Mouse (Mus musculus): ENCODE results near the gene Ctf1. TPM values are rescaled to one million over a fixed set of nuclear protein-coding genes. Genes with fewer than 3 reads are reported as not detected.

The Ctf1 gene
- polyA plus RNA-seq (2011; ENCODE audit: insufficient read depth, insufficient read length, low replicate concordance, missing spikeins) = not detected in 2 replicates

DNA sequence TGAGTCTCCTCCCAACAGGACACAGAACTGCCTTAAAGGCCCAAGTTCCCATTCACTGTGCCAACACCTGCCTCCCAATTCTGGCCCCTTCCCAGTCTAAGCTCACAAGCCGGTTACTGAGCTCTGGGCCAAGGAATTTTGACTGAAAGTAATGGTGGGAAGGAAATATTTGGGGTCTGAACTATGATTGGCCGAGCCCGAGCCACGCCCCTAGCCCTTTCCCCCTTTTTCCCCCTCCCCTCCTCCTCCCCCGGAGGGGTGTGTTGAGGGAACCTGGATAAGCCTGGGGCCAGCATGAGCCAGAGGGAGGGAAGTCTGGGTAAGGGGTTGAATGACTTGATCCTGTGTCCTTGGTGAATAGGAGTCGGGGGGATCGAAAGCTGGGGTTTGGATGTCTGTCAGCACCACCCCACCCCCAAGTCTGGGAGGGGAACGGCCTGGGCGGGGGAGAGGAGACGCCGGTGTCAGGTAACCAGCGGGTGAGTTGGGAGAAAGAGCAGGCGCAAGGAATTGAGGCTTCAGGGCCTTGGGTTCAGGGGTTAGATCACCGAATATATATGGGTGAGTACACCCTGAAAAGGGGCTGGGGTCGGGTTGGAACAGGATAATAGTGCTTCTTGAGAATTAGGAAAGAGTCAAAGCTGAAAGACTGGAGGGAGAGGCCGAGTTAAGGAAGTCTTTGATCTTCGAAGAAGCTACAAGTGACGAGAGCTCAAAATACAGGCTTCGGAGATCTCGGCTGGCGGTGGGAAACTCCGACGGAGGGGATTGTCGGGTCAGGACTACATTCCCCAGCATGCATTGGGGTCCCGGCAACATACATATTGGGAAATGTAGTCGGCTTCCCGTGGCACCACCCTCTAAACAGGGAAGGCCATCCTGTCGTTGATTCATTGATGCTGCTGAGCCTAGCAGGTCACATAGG is at the start of gene Ctf1:
Gene Ctf1, plus strand, starts transcription at position 276 of the 925 bp plus-strand sequence.
- WGBS = 8% methylated on average over 28 of the region's 28 CpGs
- TF ChIP-seq POLR2A (IDR thresholded peaks at IDR 0.05; ENCODE audit: borderline replicate concordance, control insufficient read depth, low read depth, low read length) (no peak), CTCF (IDR thresholded peaks at IDR 0.05; ENCODE audit: control insufficient read depth, insufficient read depth, low read length) (no peak)
- Histone ChIP-seq H3K27ac (ENCODE audit: control insufficient read depth, insufficient read depth, low read depth, low read length, poor library complexity) (no peak within 1 kb of the TSS), H3K4me3 (replicated peaks; ENCODE audit: control insufficient read depth, low read depth, low read length) (no peak within 1 kb of the TSS), H3K4me1 (ENCODE audit: control insufficient read depth, insufficient read depth, low read length) (no peaks in the 10 kb centered on the region; the same call in none of the 2 replicates)

DNA sequence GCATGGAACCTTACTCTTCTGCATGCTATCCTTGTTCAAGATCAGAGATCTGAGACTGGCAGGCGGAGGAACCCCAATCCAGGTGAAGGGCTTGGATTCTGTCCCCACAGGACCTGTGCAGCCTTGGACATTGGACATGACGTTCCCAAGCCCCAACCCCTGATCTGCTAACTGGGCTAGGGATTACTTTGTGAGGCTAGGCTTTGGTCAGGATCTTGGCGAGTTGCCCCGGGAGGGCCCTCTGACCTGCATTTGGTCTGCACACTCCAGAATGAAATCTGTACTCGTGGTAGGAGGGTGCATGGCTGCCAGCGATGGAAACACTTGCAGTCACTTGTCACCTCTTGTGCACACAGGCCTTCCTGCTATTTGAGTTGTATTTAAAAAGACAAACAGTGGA is 49.6 kb upstream of the Ctf1 start:
- no peaks in the 10 kb centered on the region for H3K4me1 ChIP-seq (ENCODE audit: control insufficient read depth, insufficient read depth, low read length)
- TF ChIP-seq CTCF (IDR thresholded peaks at IDR 0.05; ENCODE audit: control insufficient read depth, insufficient read depth, low read length) = no peak
- no peak for TF ChIP-seq POLR2A (IDR thresholded peaks at IDR 0.05; ENCODE audit: borderline replicate concordance, control insufficient read depth, low read depth, low read length)
- WGBS = 84% methylated on average over 6 of the region's 6 CpGs
- H3K4me3 ChIP-seq (replicated peaks; ENCODE audit: control insufficient read depth, low read depth, low read length) = no peak overlapping the region
- H3K27ac ChIP-seq (ENCODE audit: control insufficient read depth, insufficient read depth, low read depth, low read length, poor library complexity) = no peak overlapping the region

DNA sequence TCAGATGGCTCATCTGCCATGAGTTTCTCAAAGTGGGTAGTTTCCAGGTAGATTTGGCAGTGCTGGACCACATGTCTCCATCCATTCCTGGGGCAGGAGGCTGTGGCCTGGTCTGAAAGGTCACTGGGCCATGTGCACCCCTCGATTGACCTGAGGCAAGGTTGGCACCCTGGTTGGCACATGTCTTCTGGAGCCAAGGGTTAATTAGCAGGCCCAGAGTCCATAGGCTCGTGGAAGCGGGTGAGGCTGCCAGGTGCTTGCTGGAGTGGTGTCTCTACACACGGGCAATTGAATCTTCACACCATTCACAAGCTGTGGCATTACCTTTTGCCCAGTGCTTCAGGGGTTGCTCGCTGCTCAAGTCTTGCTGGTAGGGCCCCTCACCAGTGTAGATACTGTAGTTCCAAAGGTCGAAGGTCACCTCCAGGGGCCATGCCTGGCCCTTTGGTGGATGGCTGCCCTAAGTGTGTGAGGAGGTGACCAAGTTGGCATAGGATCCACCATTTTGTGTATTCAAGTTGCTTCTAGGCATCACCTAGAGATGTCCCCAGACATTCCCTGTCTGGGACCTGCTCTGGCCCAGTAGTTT is 46.4 kb upstream of the Ctf1 start:
- Histone ChIP-seq H3K27ac (ENCODE audit: control insufficient read depth, insufficient read depth, low read depth, low read length, poor library complexity) (no peak overlapping the region), H3K4me3 (replicated peaks; ENCODE audit: control insufficient read depth, low read depth, low read length) (no peak overlapping the region), H3K4me1 (ENCODE audit: control insufficient read depth, insufficient read depth, low read length) (no peaks in the 10 kb centered on the region)
- 78% methylated on average over 6 of the region's 6 CpGs for WGBS
- TF ChIP-seq POLR2A (IDR thresholded peaks at IDR 0.05; ENCODE audit: borderline replicate concordance, control insufficient read depth, low read depth, low read length) = no peak
- TF ChIP-seq CTCF (IDR thresholded peaks at IDR 0.05; ENCODE audit: control insufficient read depth, insufficient read depth, low read length) = no peak

DNA sequence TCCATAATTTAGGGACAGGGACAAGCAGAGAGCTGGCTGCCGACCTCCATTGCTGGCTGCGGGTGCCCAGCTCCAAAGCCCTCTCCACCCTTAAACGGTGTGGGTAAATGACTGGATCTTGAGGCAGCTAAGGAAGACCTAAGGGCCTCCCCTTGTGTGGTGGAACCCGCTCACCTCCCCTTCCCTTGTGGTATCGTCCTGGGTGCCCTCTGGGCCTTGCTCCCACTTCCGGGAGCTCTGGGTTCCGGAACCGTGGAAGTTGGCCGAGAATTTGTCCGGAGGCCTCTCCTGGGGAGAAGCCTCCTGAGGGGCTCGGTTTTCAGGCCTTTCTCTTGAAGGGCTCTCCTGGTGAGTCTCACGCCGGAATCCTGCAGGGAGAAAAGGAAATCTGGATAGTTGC is 45.9 kb upstream of the Ctf1 start:
- H3K4me1 ChIP-seq (ENCODE audit: control insufficient read depth, insufficient read depth, low read length) = no peaks in the 10 kb centered on the region
- no peak overlapping the region for H3K4me3 ChIP-seq (replicated peaks; ENCODE audit: control insufficient read depth, low read depth, low read length)
- H3K27ac ChIP-seq (ENCODE audit: control insufficient read depth, insufficient read depth, low read depth, low read length, poor library complexity) = no peak overlapping the region
- 87% methylated on average over 13 of the region's 13 CpGs for WGBS
- no peak for TF ChIP-seq CTCF (IDR thresholded peaks at IDR 0.05; ENCODE audit: control insufficient read depth, insufficient read depth, low read length)
- no peak for TF ChIP-seq POLR2A (IDR thresholded peaks at IDR 0.05; ENCODE audit: borderline replicate concordance, control insufficient read depth, low read depth, low read length)

DNA sequence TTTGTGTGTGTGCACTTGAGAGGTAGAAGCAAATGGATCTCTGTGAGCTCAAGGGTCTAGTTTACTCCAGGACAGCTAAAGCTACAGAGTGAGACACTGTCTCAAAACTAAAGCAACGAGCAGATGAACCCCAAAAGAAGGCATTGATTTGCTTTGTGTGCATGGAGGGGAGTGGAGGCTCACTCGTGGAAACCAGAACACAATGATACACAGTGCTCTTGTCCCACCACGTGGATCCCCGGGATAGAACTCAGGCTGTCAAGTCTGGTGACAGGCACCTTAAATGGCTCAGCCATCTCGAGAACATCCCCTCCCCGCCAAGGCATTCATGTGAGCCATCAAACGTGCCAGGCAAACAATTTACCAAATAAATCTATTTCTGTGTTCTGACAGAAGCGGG is 45.4 kb upstream of the Ctf1 start:
- TF ChIP-seq CTCF (IDR thresholded peaks at IDR 0.05; ENCODE audit: control insufficient read depth, insufficient read depth, low read length) (no peak), POLR2A (IDR thresholded peaks at IDR 0.05; ENCODE audit: borderline replicate concordance, control insufficient read depth, low read depth, low read length) (no peak)
- WGBS = 68% methylated on average over 8 of the region's 8 CpGs
- Histone ChIP-seq H3K4me3 (replicated peaks; ENCODE audit: control insufficient read depth, low read depth, low read length) (no peak overlapping the region), H3K27ac (ENCODE audit: control insufficient read depth, insufficient read depth, low read depth, low read length, poor library complexity) (no peak overlapping the region), H3K4me1 (ENCODE audit: control insufficient read depth, insufficient read depth, low read length) (no peaks in the 10 kb centered on the region)

DNA sequence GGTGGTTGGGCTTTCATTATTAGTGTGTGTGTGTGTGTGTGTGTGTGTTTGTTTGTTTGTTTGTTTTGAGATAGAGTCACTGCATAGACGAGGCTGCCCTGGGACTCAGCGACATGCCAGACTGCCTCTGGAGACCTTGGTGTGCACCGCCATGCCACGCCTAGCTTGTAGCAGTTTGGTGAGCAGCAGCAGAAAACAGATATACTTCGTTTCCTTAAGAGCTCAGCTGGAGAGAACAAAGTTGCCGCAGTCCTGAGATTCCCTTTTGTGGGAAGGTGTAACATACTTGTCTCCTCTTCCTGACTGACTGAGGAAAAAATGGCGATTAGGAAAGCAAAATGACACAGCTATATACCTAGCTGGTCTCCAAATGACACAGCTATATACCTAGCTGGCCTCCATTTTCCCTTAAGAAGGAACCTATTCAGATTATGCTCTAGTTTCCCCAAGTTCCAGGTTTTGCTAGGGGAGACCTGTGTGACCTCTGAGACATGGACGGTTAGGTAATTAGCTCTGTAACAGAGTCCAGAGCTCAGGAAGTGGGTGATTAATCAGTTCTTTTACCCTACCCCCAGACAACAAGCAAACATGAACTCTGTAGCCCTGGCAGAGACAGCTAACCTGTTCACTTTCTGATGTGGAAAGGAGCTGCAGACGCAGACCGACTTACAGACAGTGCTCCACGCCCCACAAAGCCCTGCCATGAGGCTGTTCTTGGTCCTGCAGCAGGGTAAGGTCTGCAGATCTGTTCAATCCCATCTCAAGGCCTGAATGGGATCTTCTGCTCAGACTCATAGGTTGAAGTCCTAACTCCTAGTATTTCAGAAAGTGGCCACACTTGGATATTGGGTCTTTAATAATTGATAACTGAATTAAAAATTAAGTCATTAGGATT is 40.4 kb upstream of the Ctf1 start:
- Histone ChIP-seq H3K27ac (ENCODE audit: control insufficient read depth, insufficient read depth, low read depth, low read length, poor library complexity) (no peak overlapping the region), H3K4me1 (ENCODE audit: control insufficient read depth, insufficient read depth, low read length) (no peaks in the 10 kb centered on the region), H3K4me3 (replicated peaks; ENCODE audit: control insufficient read depth, low read depth, low read length) (no peak overlapping the region)
- WGBS = 79% methylated on average over 11 of the region's 11 CpGs
- no peak for TF ChIP-seq CTCF (IDR thresholded peaks at IDR 0.05; ENCODE audit: control insufficient read depth, insufficient read depth, low read length)
- no peak for TF ChIP-seq POLR2A (IDR thresholded peaks at IDR 0.05; ENCODE audit: borderline replicate concordance, control insufficient read depth, low read depth, low read length)

DNA sequence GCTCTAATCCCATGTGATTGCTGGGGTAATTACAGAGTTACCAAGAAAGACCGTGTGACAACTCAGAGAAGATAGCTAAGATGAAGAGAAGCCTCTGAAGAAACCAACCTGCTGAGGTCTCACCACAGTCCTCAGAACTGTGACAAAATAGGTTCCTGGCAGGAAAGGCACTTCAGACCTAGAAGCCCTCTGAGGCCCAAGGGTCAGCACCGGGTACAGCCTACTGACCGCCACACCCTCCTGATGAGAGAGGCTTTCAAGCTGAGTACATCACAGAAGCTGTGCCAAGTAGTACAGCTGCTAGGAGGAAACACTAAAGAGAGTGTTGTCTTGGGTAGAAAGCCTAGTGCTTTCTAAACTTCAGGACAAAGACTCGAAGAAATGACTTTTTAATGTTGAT is 39.8 kb upstream of the Ctf1 start:
- WGBS = 80% methylated on average over 4 of the region's 4 CpGs
- TF ChIP-seq POLR2A (IDR thresholded peaks at IDR 0.05; ENCODE audit: borderline replicate concordance, control insufficient read depth, low read depth, low read length) = no peak
- TF ChIP-seq CTCF (IDR thresholded peaks at IDR 0.05; ENCODE audit: control insufficient read depth, insufficient read depth, low read length) = no peak
- no peak overlapping the region for H3K4me3 ChIP-seq (replicated peaks; ENCODE audit: control insufficient read depth, low read depth, low read length)
- H3K27ac ChIP-seq (ENCODE audit: control insufficient read depth, insufficient read depth, low read depth, low read length, poor library complexity) = no peak overlapping the region
- no peaks in the 10 kb centered on the region for H3K4me1 ChIP-seq (ENCODE audit: control insufficient read depth, insufficient read depth, low read length)

Measured in bone marrow, adult 2 months (tissue).